Mouse (Mus musculus) intestine, embryonic 16.5 days (tissue): ENCODE results near the gene Olfr1352. TPM values are rescaled to one million over a fixed set of nuclear protein-coding genes. Genes with fewer than 3 reads are reported as not detected.
"Not testable (repeated sequence)": the region's sequence is repeated elsewhere in the genome, so short reads cannot be mapped to it uniquely, and the experiment has no call there.

Experiments used
- ATAC-seq: fragments of 200-750 bp; cut with Nextera tagmentation; 2 replicates; pipeline ENCODE4 v1.8.0; 2017; ENCODE audit warnings: moderate TSS enrichment, moderate library complexity
- H3K27ac ChIP-seq: fragments of 300-500 bp; sonication (generic); 2 replicates; pipeline ENCODE4 v1.5.1; 2014; ENCODE audit warnings: mild to moderate bottlenecking, low read length
- H3K27me3 ChIP-seq: fragments of 300-500 bp; sonication (generic); replicated peaks from 2 replicates; pipeline ENCODE4 v1.6.1; 2014; ENCODE audit warnings: low read length, control low read depth, mixed read lengths; ENCODE audit not compliant: control insufficient read depth, insufficient read depth
- H3K36me3 ChIP-seq: fragments of 300-500 bp; sonication (generic); 2 replicates; pipeline ENCODE4 v1.6.1; 2014; ENCODE audit warnings: low read length, control low read depth; ENCODE audit not compliant: control insufficient read depth, insufficient read depth
- H3K4me1 ChIP-seq: fragments of 300-500 bp; sonication (generic); 2 replicates; pipeline ENCODE4 v1.6.1; 2014; ENCODE audit warnings: low read length, control low read depth, mixed read lengths; ENCODE audit not compliant: control insufficient read depth, insufficient read depth
- H3K4me2 ChIP-seq: fragments of 300-500 bp; sonication (generic); 2 replicates; pipeline ENCODE4 v1.6.1; 2014; ENCODE audit warnings: low read depth, low read length, control low read depth
- H3K4me3 ChIP-seq: fragments of 300-500 bp; sonication (generic); 2 replicates; pipeline ENCODE4 v1.5.1; 2014; ENCODE audit warnings: mild to moderate bottlenecking, low read length
- H3K9ac ChIP-seq: fragments of 300-500 bp; sonication (generic); 2 replicates; pipeline ENCODE4 v1.6.1; 2014; ENCODE audit warnings: low read depth, low read length
- H3K9me3 ChIP-seq: fragments of 300-500 bp; sonication (generic); 2 replicates; pipeline ENCODE4 v1.6.1; 2016; ENCODE audit warnings: low read length, control low read depth; ENCODE audit not compliant: control insufficient read depth
- WGBS: fragments of 180-500 bp; shearing (Covaris S2); extraction: QIAGEN DNeasy Blood & Tissue Kit; methylation state at CpG from one replicate; pipeline ENCODE4 v1.1.7; 2014; 5-methylcytosine and 5-hydroxymethylcytosine counted together
- polyA plus RNA-seq: library from polyadenylated mRNA; unstranded; fragments of >200 nt; fragmentation: Nextera tagmentation; extraction: Ambion mirVana; gene quantifications from 2 replicates; pipeline ENCODE4 v1.2.1, GENCODE M21; 2015

The Olfr1352 gene
- polyA plus RNA-seq: not detected in 2 replicates

DNA sequence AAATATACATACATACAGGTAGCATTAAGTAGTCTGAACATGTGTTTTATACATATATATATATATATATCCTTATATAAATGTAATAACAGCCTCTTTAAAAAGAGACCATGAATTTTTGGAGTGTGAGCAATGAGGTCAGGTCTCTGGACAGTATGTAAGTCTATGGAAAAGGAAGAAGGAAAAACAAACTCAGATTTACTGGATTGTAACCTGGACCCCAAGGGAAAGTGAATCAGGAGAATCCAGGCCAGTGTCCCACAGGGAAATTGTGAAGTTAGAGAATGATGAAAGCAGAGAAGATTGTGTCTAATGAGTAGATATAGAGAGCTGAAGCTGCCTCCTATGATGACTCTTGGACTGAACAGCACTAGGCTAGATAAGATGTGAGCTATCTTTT, at the start of gene Olfr1352:
Olfr1352 (plus strand) TSS at position 301 of the 400 bp plus-strand sequence.
- H3K27ac ChIP-seq: no peak within 1 kb of the TSS
- no peaks in the 10 kb centered on the region for H3K27me3 ChIP-seq
- no peaks in the 10 kb centered on the region for H3K36me3 ChIP-seq
- H3K4me2 ChIP-seq: no peak within 1 kb of the TSS
- ATAC-seq: no peak
- H3K4me3 ChIP-seq: no peak within 1 kb of the TSS
- H3K9me3 ChIP-seq: no peaks in the 10 kb centered on the region
- no peak within 1 kb of the TSS for H3K9ac ChIP-seq
- H3K4me1 ChIP-seq: no peaks in the 10 kb centered on the region

DNA sequence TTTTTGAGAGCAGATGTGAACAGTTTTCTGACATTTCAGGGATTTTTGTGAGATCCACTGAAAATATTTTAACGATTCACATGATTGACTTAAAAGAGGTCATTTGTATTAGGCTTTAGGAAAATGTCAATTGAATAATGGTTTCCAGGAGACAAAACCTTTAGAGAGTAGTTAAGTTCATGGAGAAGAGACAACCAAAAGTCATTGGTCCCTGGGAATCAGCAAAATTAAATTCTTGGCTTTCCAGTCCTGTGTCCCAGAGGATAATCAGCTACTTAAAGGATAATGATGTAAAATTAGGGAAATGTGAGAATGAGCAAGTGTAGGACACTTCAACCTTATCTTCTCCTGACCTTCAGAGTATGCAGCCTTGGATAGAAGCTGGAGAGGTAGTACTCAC, 30.5 kb upstream of the Olfr1352 start, which contains the start of gene Olfr8:
Olfr8 (plus strand) TSS at position 301 of the 400 bp plus-strand sequence.
- H3K4me3 ChIP-seq, H3K4me1 ChIP-seq, H3K36me3 ChIP-seq, H3K27ac ChIP-seq, ATAC-seq, H3K9ac ChIP-seq, H3K4me2 ChIP-seq, H3K9me3 ChIP-seq, H3K27me3 ChIP-seq: not testable (repeated sequence)
- 86% methylated on average over 1 of the region's 1 CpGs for WGBS

DNA sequence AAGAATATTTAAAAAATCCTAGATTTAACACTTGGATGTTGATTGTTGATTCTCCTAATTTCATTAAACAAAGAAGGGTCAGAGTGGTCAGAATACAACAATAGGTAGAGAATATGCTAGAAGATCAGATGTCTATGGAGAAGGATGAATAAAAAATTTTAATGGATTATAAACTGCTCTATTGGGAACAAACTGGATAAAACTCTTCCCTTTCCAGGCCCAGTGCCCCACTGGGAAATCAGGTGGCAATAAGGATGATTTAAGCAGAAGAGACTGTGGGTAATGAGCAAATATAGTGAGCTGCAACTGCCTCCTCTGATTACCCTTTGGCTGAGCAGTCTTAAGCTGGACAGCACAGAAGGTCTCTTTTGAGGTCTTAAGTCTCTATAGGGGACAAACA, 17.8 kb upstream of the Olfr1352 start, which contains the start of gene Olfr1353:
Olfr1353 (plus strand) TSS at position 301 of the 400 bp plus-strand sequence.
- not testable (repeated sequence) for H3K4me2 ChIP-seq, H3K27ac ChIP-seq, H3K27me3 ChIP-seq, H3K9ac ChIP-seq, H3K4me3 ChIP-seq, ATAC-seq, H3K4me1 ChIP-seq, H3K36me3 ChIP-seq, H3K9me3 ChIP-seq

- no peak within 1 kb of the TSS for H3K27ac ChIP-seq
- 73% methylated on average over 1 of the region's 1 CpGs for WGBS
- H3K4me3 ChIP-seq: no peak within 1 kb of the TSS
- no peaks in the 10 kb centered on the region for H3K27me3 ChIP-seq
- H3K36me3 ChIP-seq: no peaks in the 10 kb centered on the region
- no peak within 1 kb of the TSS for H3K9ac ChIP-seq
- H3K4me1 ChIP-seq: no peaks in the 10 kb centered on the region
- no peak for ATAC-seq
- H3K9me3 ChIP-seq: no peaks in the 10 kb centered on the region
- H3K4me2 ChIP-seq: no peak within 1 kb of the TSS
Observed at GRCm38 (mm10) chr10:79012172-79012571, 31.3 kb downstream of the Olfr1352 start, which contains the start of gene Olfr1351. Olfr1351 (plus strand) TSS chr10:79012472.

DNA sequence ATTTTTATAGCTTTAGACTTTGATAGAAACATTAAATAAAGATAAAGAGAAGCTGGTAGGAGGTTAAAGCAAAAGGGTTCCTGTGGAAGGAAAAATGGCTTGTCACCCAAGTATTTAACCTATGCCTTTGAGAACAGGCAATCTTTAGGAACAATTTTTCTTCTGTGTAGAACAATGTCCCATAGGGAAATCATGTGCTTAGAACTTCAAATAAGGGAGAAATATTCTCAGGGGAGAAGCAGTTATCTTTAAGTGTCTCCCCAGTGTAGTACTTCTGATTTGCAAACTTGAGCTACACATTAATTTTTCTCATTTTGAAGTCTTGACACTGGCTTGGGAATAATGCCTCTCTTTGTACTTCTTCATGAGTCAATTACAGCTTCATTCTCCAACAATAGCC, 47.6 kb downstream of the Olfr1352 start, which contains the start of gene Olfr57:
Olfr57 (plus strand) TSS at position 301 of the 400 bp plus-strand sequence.
- Histone ChIP-seq H3K4me3 (no peak within 1 kb of the TSS), H3K27ac (no peak within 1 kb of the TSS), H3K9me3 (no peaks in the 10 kb centered on the region), H3K9ac (no peak within 1 kb of the TSS), H3K36me3 (no peaks in the 10 kb centered on the region), H3K4me2 (no peak within 1 kb of the TSS), H3K27me3 (no peaks in the 10 kb centered on the region), H3K4me1 (no peaks in the 10 kb centered on the region)
- no peak for ATAC-seq

Other genes with a start within 250 kb of the Olfr1352 start
- 0.12 TPM in 1 of 2 replicates, not detected in the other for gene Ccdc105, start 228.0 kb upstream of the Olfr1352 start, polyA plus RNA-seq
- gene Slc1a6, start 200.6 kb upstream of the Olfr1352 start, polyA plus RNA-seq: 0.81 and 1.6 TPM in 2 replicates
- gene Olfr1356, start 128.9 kb upstream of the Olfr1352 start, polyA plus RNA-seq: not detected in 2 replicates
- not detected in 2 replicates for gene Olfr1355, start 105.5 kb upstream of the Olfr1352 start, polyA plus RNA-seq
- gene Olfr1354, start 67.9 kb upstream of the Olfr1352 start, polyA plus RNA-seq: not detected in 2 replicates
- gene Olfr8, start 30.4 kb upstream of the Olfr1352 start, polyA plus RNA-seq: not detected in 2 replicates
- not detected in 2 replicates for gene Olfr1353, start 17.7 kb upstream of the Olfr1352 start, polyA plus RNA-seq
- gene Olfr1351, start 31.4 kb downstream of the Olfr1352 start, polyA plus RNA-seq: not detected in 2 replicates
- not detected in 2 replicates for gene Olfr57, start 47.7 kb downstream of the Olfr1352 start, polyA plus RNA-seq
- 14.9 and 16.5 TPM in 2 replicates for gene 2610008E11Rik, start 116.5 kb downstream of the Olfr1352 start, polyA plus RNA-seq
- gene Vmn2r80, start 167.7 kb downstream of the Olfr1352 start, polyA plus RNA-seq: not detected in 2 replicates